Comparison of ENCODE assay signal across 26 mouse cellular contexts in genomic region chr2:128115579-128115978, GRCm38 (mm10). TPM values are rescaled to one million over a fixed set of nuclear protein-coding genes. Genes with fewer than 3 reads are reported as not detected.
DNase-seq lines count a peak whose midpoint lies in the region; ATAC-seq and TF ChIP-seq lines count a peak whose summit lies in the region.
"Had no signal": no experiment of that assay in that cellular context is flagged by ENCODE, and none has a peak within 500 bp of the region (broad histone marks: within the 10 kb centered on the region; RNA-seq: fewer than 3 reads in every experiment).

No protein-coding gene starts in this region.

- H3K4me1 ChIP-seq in hindbrain, embryonic 11.5 days (replicated peaks; ENCODE audit: control insufficient read depth, insufficient read depth, low read length) = no peaks in the 10 kb centered on the region
- no peaks in the 10 kb centered on the region for H3K4me1 ChIP-seq in hindbrain, embryonic 16.5 days (ENCODE audit: control insufficient read depth, insufficient read depth, low read depth, low read length)
- H3K4me1 ChIP-seq in lung, postnatal 0 days (ENCODE audit: insufficient read depth, low read depth, low read length) = no peaks in the 10 kb centered on the region
- H3K4me1 ChIP-seq: hindbrain, embryonic 15.5 days; lung, embryonic 15.5 days; midbrain, embryonic 13.5 days had no signal

- WGBS in hindbrain, embryonic 11.5 days = 17% methylated on average over 4 of the region's 4 CpGs
- WGBS in hindbrain, embryonic 16.5 days = 22% methylated on average over 4 of the region's 4 CpGs
- 40% methylated on average over 4 of the region's 4 CpGs for WGBS in lung, postnatal 0 days

- H3K27ac ChIP-seq in hindbrain, embryonic 11.5 days (ENCODE audit: low read depth, low read length) = no peak overlapping the region
- H3K27ac ChIP-seq in hindbrain, embryonic 16.5 days (ENCODE audit: low read depth, low read length) = no peak overlapping the region
- no peak overlapping the region for H3K27ac ChIP-seq in lung, postnatal 0 days (ENCODE audit: low read length)
- H3K27ac ChIP-seq: embryonic facial prominence, embryonic 12.5 days; hindbrain, embryonic 15.5 days; limb, embryonic 13.5 days; liver, embryonic 14.5 days; lung, embryonic 15.5 days; macrophage; midbrain, embryonic 13.5 days had no signal

- TF ChIP-seq EP300 in lung, postnatal 0 days (IDR thresholded peaks at IDR 0.05) = no peak

- no peaks in the 10 kb centered on the region for H3K9me3 ChIP-seq in hindbrain, embryonic 11.5 days (ENCODE audit: control insufficient read depth, low read length)
- H3K9me3 ChIP-seq in hindbrain, embryonic 16.5 days (ENCODE audit: control insufficient read depth, low read length) = no peaks in the 10 kb centered on the region
- H3K9me3 ChIP-seq in lung, postnatal 0 days (ENCODE audit: low read length) = no peaks in the 10 kb centered on the region
- H3K9me3 ChIP-seq: embryonic facial prominence, embryonic 12.5 days; heart, embryonic 12.5 days; hindbrain, embryonic 15.5 days; limb, embryonic 13.5 days; lung, embryonic 15.5 days; midbrain, embryonic 13.5 days had no signal

- no peak for ATAC-seq in hindbrain, embryonic 11.5 days (ENCODE audit: low FRiP score)
- no peak for ATAC-seq in hindbrain, embryonic 16.5 days
- no peak for ATAC-seq in lung, postnatal 0 days
- ATAC-seq: forebrain, embryonic 14.5 days; midbrain, embryonic 13.5 days; Patski had no signal

- H3K4me2 ChIP-seq in hindbrain, embryonic 11.5 days (replicated peaks; ENCODE audit: low read depth, low read length) = no peak overlapping the region
- H3K4me2 ChIP-seq in hindbrain, embryonic 16.5 days (ENCODE audit: low read length) = no peak overlapping the region
- no peak overlapping the region for H3K4me2 ChIP-seq in lung, postnatal 0 days (replicated peaks; ENCODE audit: low read depth, low read length)
- H3K4me2 ChIP-seq: embryonic facial prominence, embryonic 12.5 days; heart, embryonic 12.5 days; hindbrain, embryonic 15.5 days; limb, embryonic 13.5 days; lung, embryonic 15.5 days; midbrain, embryonic 13.5 days had no signal

- H3K9ac ChIP-seq in hindbrain, embryonic 11.5 days (ENCODE audit: low read depth, low read length) = no peak overlapping the region
- no peak overlapping the region for H3K9ac ChIP-seq in hindbrain, embryonic 16.5 days (ENCODE audit: low read depth, low read length)
- no peak overlapping the region for H3K9ac ChIP-seq in lung, postnatal 0 days (replicated peaks; ENCODE audit: low read depth)
- H3K9ac ChIP-seq: embryonic facial prominence, embryonic 12.5 days; heart, embryonic 12.5 days; hindbrain, embryonic 15.5 days; limb, embryonic 13.5 days; liver, embryonic 14.5 days; lung, embryonic 15.5 days; midbrain, embryonic 13.5 days had no signal

- H3K36me3 ChIP-seq in hindbrain, embryonic 11.5 days (ENCODE audit: control insufficient read depth, insufficient read depth, low read length) = no peaks in the 10 kb centered on the region
- no peaks in the 10 kb centered on the region for H3K36me3 ChIP-seq in hindbrain, embryonic 16.5 days (ENCODE audit: control insufficient read depth, insufficient read depth, low read length)
- H3K36me3 ChIP-seq in lung, postnatal 0 days (ENCODE audit: insufficient read depth, low read length) = no peaks in the 10 kb centered on the region
- H3K36me3 ChIP-seq: embryonic facial prominence, embryonic 12.5 days; heart, embryonic 12.5 days; hindbrain, embryonic 15.5 days; limb, embryonic 13.5 days; lung, embryonic 15.5 days; midbrain, embryonic 13.5 days had no signal

- no peak for TF ChIP-seq CTCF in lung, postnatal 0 days (IDR thresholded peaks at IDR 0.05)

- H3K27me3 ChIP-seq in hindbrain, embryonic 11.5 days (ENCODE audit: control insufficient read depth, insufficient read depth, low read length) = no peaks in the 10 kb centered on the region
- H3K27me3 ChIP-seq in hindbrain, embryonic 16.5 days (replicated peaks; ENCODE audit: control insufficient read depth, insufficient read depth, low read length) = no peaks in the 10 kb centered on the region
- H3K27me3 ChIP-seq in lung, postnatal 0 days (replicated peaks; ENCODE audit: insufficient read depth, low read length) = no peaks in the 10 kb centered on the region
- H3K27me3 ChIP-seq: embryonic facial prominence, embryonic 12.5 days; heart, embryonic 12.5 days; hindbrain, embryonic 15.5 days; limb, embryonic 13.5 days; lung, embryonic 15.5 days had no signal

- no peak overlapping the region for H3K4me3 ChIP-seq in hindbrain, embryonic 11.5 days (ENCODE audit: low read depth, low read length)
- H3K4me3 ChIP-seq in hindbrain, embryonic 16.5 days (ENCODE audit: low read length) = no peak overlapping the region
- no peak overlapping the region for H3K4me3 ChIP-seq in lung, postnatal 0 days (ENCODE audit: low read depth, low read length)
- H3K4me3 ChIP-seq: embryonic facial prominence, embryonic 12.5 days; erythroblast, embryonic 14.5 days; heart, embryonic 12.5 days; hindbrain, embryonic 15.5 days; limb, embryonic 13.5 days; lung, embryonic 15.5 days; midbrain, embryonic 13.5 days had no signal

- DNase-seq in hindbrain, embryonic 11.5 days (ENCODE audit: low spot score) = peak; percentile 10
- peak; percentile 46 for DNase-seq in ES-CJ7 (ENCODE audit: low read depth, low spot score)
- peak; percentile 68 for DNase-seq in embryo, embryonic 10.5 days (ENCODE audit: low spot score)
- peak; percentile 59 for DNase-seq in retina, embryonic 14.5 days (ENCODE audit: low spot score)
- no peak for DNase-seq in cerebellum, postnatal 4 days (ENCODE audit: low spot score in 2 of 2)
- DNase-seq in lung, postnatal 0 days (ENCODE audit: low spot score) = no peak
- DNase-seq: adrenal gland, postnatal 14 days; cerebellum, postnatal 10 days; gastrocnemius, postnatal 36 days; heart, postnatal 14 days; kidney, adult 11 months; right cerebral cortex, postnatal 14 days; spleen, adult 18-20 months; thymus, adult 18-20 months had no signal

RNA-seq across cellular contexts. Expression of gene Bcl2l11, which starts 10.3 kb away (rescaled TPM):
- polyA plus RNA-seq in hindbrain, embryonic 11.5 days (2014; fragmentation: Nextera tagmentation; extraction: Ambion mirVana) = 15.7 and 17.2 TPM in 2 replicates
- 8.6 and 12.2 TPM in 2 replicates for polyA plus RNA-seq in hindbrain, embryonic 16.5 days (2015; fragmentation: Nextera tagmentation; extraction: Ambion mirVana)
- polyA plus RNA-seq in lung, postnatal 0 days (2015; fragmentation: Nextera tagmentation; extraction: Ambion mirVana) = 18.5 and 18.6 TPM in 2 replicates

Comparison
In these comparisons a context has a peak if more than half of its experiments do, and no peak if none do; other contexts are left out.
1. DNase-seq: peak in hindbrain, embryonic 11.5 days (single experiment), ES-CJ7 (single experiment), embryo, embryonic 10.5 days (single experiment) and retina, embryonic 14.5 days (single experiment); none in cerebellum, postnatal 4 days (0 of 2) and lung, postnatal 0 days (single experiment).